Mouse (Mus musculus) E14TG2a.4 (cell line): Measurements from ENCODE around the gene Ier2.
A peak's percentile ranks its signal among the peaks of the same experiment; 100 is the strongest.

Experiments used
- CTCF ChIP-seq: conservative IDR thresholded peaks from 2 replicates; pipeline ENCODE4 v1.5.1; 2014; ENCODE audit warnings: low read length
- NANOG ChIP-seq: IDR thresholded peaks from 2 replicates; pipeline ENCODE4 v1.6.1; 2014; ENCODE audit warnings: borderline replicate concordance, low read length, mixed read lengths
- POU5F1 ChIP-seq: IDR thresholded peaks from 2 replicates; pipeline ENCODE4 v1.6.1; 2014; ENCODE audit warnings: low read length, borderline replicate concordance

- peak; percentile 70 for TF ChIP-seq CTCF
- TF ChIP-seq NANOG: no peak
- no peak for TF ChIP-seq POU5F1
Observed at GRCm38 (mm10) chr8:84654597-84654996, 8.1 kb downstream of the Ier2 start.
